Mouse (Mus musculus): ENCODE results near the gene Nub1. TPM values are rescaled to one million over a fixed set of nuclear protein-coding genes. Genes with fewer than 3 reads are reported as not detected.

The Nub1 gene
- polyA plus RNA-seq, 1 experiment from 2014 or later: 34.3 TPM

GRCm38 (mm10) chr5:24730986-24731385, 45.7 kb downstream of the Nub1 start:
- ATAC-seq (ENCODE audit: low FRiP score, low read depth): peak; percentile 60
- H3K4me2 ChIP-seq (replicated peaks): peak overlapping the region; percentile 86
- H3K4me1 ChIP-seq: peaks cover 53% of the 10 kb centered on the region
- no peaks in the 10 kb centered on the region; the same call in 1 of the 2 replicates for H3K36me3 ChIP-seq
- H3K4me3 ChIP-seq: peak overlapping the region; percentile 73
- peak overlapping the region; percentile 79 for H3K27ac ChIP-seq
- H3K27me3 ChIP-seq: no peaks in the 10 kb centered on the region
- no peaks in the 10 kb centered on the region for H3K9me3 ChIP-seq
- WGBS: under 1% methylated on average over 15 of the region's 15 CpGs
- peak overlapping the region; percentile 84 for H3K9ac ChIP-seq

- ATAC-seq (ENCODE audit: low FRiP score, low read depth): peak; percentile 70
- peak overlapping the region; percentile 49; the same call in 1 of the 2 replicates for H3K27ac ChIP-seq
- peak overlapping the region; percentile 30; the same call in 1 of the 2 replicates for H3K4me2 ChIP-seq (replicated peaks)
Measured at GRCm38 (mm10) chr5:24733134-24733533, 47.8 kb downstream of the Nub1 start.

DNA sequence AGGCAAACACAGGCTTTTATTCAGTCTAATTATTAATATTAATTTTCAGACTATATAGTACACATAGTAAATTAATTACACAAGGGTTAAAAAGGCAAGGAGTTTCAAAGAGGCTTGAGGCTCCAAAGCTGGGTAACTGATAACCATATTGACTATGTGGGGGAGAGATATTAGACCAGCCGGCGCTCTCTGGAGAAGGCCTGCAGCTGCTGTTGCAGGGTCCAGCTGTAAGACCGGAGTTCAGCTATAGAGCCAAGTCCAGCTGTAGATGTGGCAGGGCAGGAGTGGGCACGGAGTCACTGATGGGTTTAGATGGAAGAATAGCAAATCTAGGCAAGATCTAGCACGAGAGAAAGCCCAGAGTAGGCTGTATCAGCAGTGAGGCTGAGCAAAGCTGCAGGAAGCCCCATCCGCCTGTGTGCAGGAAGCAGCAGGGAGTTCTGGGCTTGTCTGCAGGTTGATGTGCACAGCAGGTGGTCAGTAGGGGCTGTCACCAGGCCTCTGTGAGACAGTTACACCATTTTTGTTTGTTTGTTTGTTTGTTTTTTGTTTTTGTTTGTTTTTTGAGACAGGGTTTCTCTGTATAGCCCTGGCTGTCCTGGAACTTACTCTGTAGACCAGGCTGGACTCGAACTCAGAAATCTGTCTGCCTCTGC, 48.6 kb downstream of the Nub1 start:
- peaks cover 40% of the 10 kb centered on the region for H3K4me1 ChIP-seq

More at GRCm38 (mm10) chr5:24733134-24733533, 47.8 kb downstream of the Nub1 start:
- H3K9me3 ChIP-seq: no peaks in the 10 kb centered on the region; the same call in 1 of the 2 replicates
- no peak overlapping the region for H3K4me3 ChIP-seq
- under 1% methylated on average over 7 of the region's 8 CpGs for WGBS
- H3K27me3 ChIP-seq: no peaks in the 10 kb centered on the region
- H3K9ac ChIP-seq: no peak overlapping the region
- no peaks in the 10 kb centered on the region for H3K36me3 ChIP-seq
- peaks cover 46% of the 10 kb centered on the region for H3K4me1 ChIP-seq

DNA sequence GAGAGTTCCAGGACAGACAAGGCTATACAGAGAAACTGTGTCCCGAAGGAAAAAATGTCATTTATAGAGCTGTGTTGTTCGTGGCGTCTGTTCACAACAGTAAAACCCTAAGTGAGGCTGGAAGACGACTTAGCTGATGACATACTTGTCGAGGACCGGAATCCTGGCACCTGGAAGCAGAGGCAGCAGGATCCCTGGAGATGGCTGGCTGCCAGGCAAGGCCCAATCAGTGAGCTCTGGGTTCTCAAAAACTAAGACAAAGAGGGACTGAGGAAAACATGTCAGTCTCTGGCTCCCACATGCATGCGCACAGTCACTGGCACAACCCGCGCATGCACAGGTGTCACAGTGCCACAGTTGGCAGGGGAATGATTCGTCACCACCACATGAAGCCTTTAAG, 52.3 kb downstream of the Nub1 start:
- H3K4me2 ChIP-seq (replicated peaks): no peak overlapping the region
- no peaks in the 10 kb centered on the region for H3K36me3 ChIP-seq
- H3K4me3 ChIP-seq: no peak overlapping the region
- H3K4me1 ChIP-seq: peaks cover 29% of the 10 kb centered on the region
- WGBS: 90% methylated on average over 10 of the region's 10 CpGs
- H3K27me3 ChIP-seq: no peaks in the 10 kb centered on the region
- no peak for ATAC-seq (ENCODE audit: low FRiP score, low read depth)
- H3K27ac ChIP-seq: no peak overlapping the region
- no peak overlapping the region for H3K9ac ChIP-seq
- no peaks in the 10 kb centered on the region; the same call in 1 of the 2 replicates for H3K9me3 ChIP-seq

More for the DNA sequence above, 48.6 kb downstream of the Nub1 start:
- Histone ChIP-seq H3K4me3 (no peak overlapping the region), H3K9ac (no peak overlapping the region), H3K9me3 (no peaks in the 10 kb centered on the region; the same call in 1 of the 2 replicates), H3K36me3 (no peaks in the 10 kb centered on the region), H3K27ac (peak overlapping the region; percentile 35; the same call in 1 of the 2 replicates), H3K4me2 (replicated peaks) (no peak overlapping the region), H3K27me3 (no peaks in the 10 kb centered on the region)
- ATAC-seq (ENCODE audit: low FRiP score, low read depth): no peak
- 62% methylated on average over 7 of the region's 7 CpGs for WGBS

DNA sequence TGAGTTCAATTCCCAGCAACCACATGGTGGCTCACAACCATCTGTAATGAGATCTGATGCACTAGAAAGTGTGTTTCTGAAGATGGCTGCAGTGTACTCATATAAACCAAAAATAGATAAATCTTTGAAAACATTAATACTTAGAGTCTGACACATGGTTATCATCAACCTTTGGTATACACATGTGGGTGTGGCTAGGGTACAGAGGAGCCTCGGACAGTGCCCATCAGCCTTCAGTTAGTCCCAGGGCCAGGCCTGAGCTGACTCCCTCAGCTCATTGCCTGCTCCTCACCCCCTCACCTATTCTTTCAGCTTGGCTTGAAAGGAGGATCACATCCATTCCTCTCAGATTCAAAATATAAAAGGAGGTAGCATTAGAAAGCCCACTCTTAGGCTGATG, 53.2 kb downstream of the Nub1 start:
- Histone ChIP-seq H3K27me3 (no peaks in the 10 kb centered on the region), H3K9ac (no peak overlapping the region), H3K36me3 (no peaks in the 10 kb centered on the region), H3K4me1 (peaks cover 20% of the 10 kb centered on the region), H3K4me3 (no peak overlapping the region), H3K4me2 (replicated peaks) (no peak overlapping the region), H3K9me3 (no peaks in the 10 kb centered on the region; the same call in 1 of the 2 replicates), H3K27ac (no peak overlapping the region)
- ATAC-seq (ENCODE audit: low FRiP score, low read depth): no peak
- 76% methylated on average over 1 of the region's 1 CpGs for WGBS

GRCm38 (mm10) chr5:24739141-24739753, 53.9 kb downstream of the Nub1 start:
- H3K4me3 ChIP-seq: no peak overlapping the region
- peaks cover 16% of the 10 kb centered on the region for H3K4me1 ChIP-seq
- no peak for ATAC-seq (ENCODE audit: low FRiP score, low read depth)
- H3K36me3 ChIP-seq: no peaks in the 10 kb centered on the region
- no peak overlapping the region for H3K9ac ChIP-seq
- H3K9me3 ChIP-seq: no peaks in the 10 kb centered on the region; the same call in 1 of the 2 replicates
- no peaks in the 10 kb centered on the region for H3K27me3 ChIP-seq
- WGBS: 60% methylated on average over 15 of the region's 15 CpGs
- H3K4me2 ChIP-seq (replicated peaks): no peak overlapping the region; the same call in 1 of the 2 replicates
- H3K27ac ChIP-seq: no peak overlapping the region

- Histone ChIP-seq H3K27ac (peak overlapping the region; percentile 86), H3K27me3 (no peaks in the 10 kb centered on the region), H3K9ac (peak overlapping the region; percentile 25; the same call in 1 of the 2 replicates), H3K4me3 (no peak overlapping the region), H3K4me1 (peaks cover 16% of the 10 kb centered on the region), H3K4me2 (replicated peaks) (no peak overlapping the region), H3K36me3 (no peaks in the 10 kb centered on the region), H3K9me3 (no peaks in the 10 kb centered on the region; the same call in 1 of the 2 replicates)
- WGBS: 23% methylated on average over 15 of the region's 15 CpGs
- ATAC-seq (ENCODE audit: low FRiP score, low read depth): peak; percentile 86
Measured at GRCm38 (mm10) chr5:24741172-24741885, 56.0 kb downstream of the Nub1 start.

- 87% methylated on average over 10 of the region's 10 CpGs for WGBS
- Histone ChIP-seq H3K4me3 (no peak overlapping the region), H3K4me2 (replicated peaks) (no peak overlapping the region), H3K27me3 (no peaks in the 10 kb centered on the region), H3K9me3 (no peaks in the 10 kb centered on the region), H3K9ac (no peak overlapping the region), H3K36me3 (no peaks in the 10 kb centered on the region), H3K4me1 (peaks cover 28% of the 10 kb centered on the region), H3K27ac (no peak overlapping the region)
- ATAC-seq (ENCODE audit: low FRiP score, low read depth): no peak
Measured at GRCm38 (mm10) chr5:24743956-24744355, 58.6 kb downstream of the Nub1 start.

GRCm38 (mm10) chr5:24747533-24747932, 62.2 kb downstream of the Nub1 start:
- Histone ChIP-seq H3K36me3 (no peaks in the 10 kb centered on the region), H3K27me3 (no peaks in the 10 kb centered on the region), H3K4me3 (no peak overlapping the region), H3K4me2 (replicated peaks) (no peak overlapping the region), H3K4me1 (peaks cover 35% of the 10 kb centered on the region), H3K27ac (peak overlapping the region; percentile 10; the same call in 1 of the 2 replicates), H3K9ac (0 out of 2 replicates have a peak overlapping the region, but pooled peaks have one; percentile 1), H3K9me3 (no peaks in the 10 kb centered on the region)
- WGBS: 7% methylated on average over 6 of the region's 6 CpGs
- no peak for ATAC-seq (ENCODE audit: low FRiP score, low read depth)

- ATAC-seq (ENCODE audit: low FRiP score, low read depth): no peak
- Histone ChIP-seq H3K27me3 (no peaks in the 10 kb centered on the region), H3K4me2 (replicated peaks) (peak overlapping the region; percentile 77), H3K9ac (peak overlapping the region; percentile 85; the same call in 1 of the 2 replicates), H3K27ac (peak overlapping the region; percentile 49), H3K4me1 (peaks cover 36% of the 10 kb centered on the region), H3K9me3 (no peaks in the 10 kb centered on the region), H3K4me3 (peak overlapping the region; percentile 58), H3K36me3 (no peaks in the 10 kb centered on the region)
- 53% methylated on average over 5 of the region's 5 CpGs for whole genome bisulfite sequencing
Measured at GRCm38 (mm10) chr5:24749731-24750130, 64.4 kb downstream of the Nub1 start.

DNA sequence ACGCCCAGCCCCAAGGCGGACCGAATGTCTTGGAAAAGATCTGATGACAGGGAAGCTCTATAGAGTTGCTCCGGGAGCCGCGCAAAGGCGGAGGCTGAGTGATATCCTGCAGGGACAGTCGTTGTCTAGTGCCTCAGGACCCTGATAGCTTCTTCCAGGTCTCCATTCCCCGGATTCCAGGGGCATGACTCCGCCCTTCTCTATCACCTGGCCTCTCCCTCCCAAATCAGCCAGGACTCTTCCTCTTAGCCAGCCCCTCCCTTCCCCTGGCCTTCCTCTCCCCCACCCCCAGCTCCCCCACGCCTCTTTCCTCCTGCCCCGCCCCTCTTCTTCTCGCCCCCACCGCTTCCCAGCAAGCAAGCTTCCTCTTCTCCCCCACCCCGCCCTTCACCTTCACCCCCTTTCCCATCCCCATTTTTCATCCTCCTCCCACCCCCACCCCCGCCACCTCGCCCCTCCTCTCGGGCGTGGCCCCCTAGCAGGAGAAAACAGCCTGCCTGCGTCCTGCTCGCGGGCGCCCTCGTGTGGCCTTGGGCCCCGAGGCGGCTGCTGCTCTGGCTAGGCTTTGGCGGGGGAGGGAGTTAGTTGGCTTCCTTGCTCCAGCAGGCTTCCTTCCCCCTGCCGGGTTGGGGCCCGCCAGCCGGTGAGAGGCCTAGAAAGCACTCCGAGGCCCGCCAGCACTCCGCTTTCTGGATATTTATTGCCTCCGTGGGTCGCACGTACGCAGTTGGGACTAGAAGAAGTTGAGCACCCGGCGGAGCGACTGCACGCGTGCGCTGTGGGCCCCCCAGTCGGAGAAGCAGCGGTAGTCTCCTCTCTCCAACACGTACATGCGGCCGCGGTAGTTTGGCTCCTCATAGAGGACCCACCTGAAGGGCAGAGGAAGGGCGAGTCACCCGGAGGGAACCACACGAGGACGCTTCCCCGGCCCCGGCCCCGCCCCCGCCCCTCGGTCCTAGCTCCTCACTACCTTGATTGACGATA, 65.3 kb downstream of the Nub1 start:
- peak overlapping the region; percentile 95 for H3K27ac ChIP-seq
- ATAC-seq (ENCODE audit: low FRiP score, low read depth): peak; percentile 84
- peaks cover 41% of the 10 kb centered on the region for H3K4me1 ChIP-seq
- under 1% methylated on average over 59 of the region's 59 CpGs for WGBS
- peak overlapping the region; percentile 58 for H3K4me3 ChIP-seq
- no peaks in the 10 kb centered on the region for H3K36me3 ChIP-seq
- no peaks in the 10 kb centered on the region for H3K9me3 ChIP-seq
- H3K27me3 ChIP-seq: no peaks in the 10 kb centered on the region
- peak overlapping the region; percentile 85 for H3K9ac ChIP-seq
- peak overlapping the region; percentile 77 for H3K4me2 ChIP-seq (replicated peaks)
